ENCODE assay signal across 8 mouse cellular contexts in genomic region chr14:21498361-21498996, GRCm38 (mm10). TPM values are rescaled to one million over a fixed set of nuclear protein-coding genes. Genes with fewer than 3 reads are reported as not detected.
DNase-seq lines count a peak whose midpoint lies in the region; ATAC-seq and TF ChIP-seq lines count a peak whose summit lies in the region.

No protein-coding gene starts in this region.

- peak overlapping the region; percentile 76 for H3K4me3 ChIP-seq in lung, embryonic 14.5 days (ENCODE audit: low read depth, low read length)
- H3K4me3 ChIP-seq in forebrain, postnatal 0 days (ENCODE audit: low read depth, low read length), result peak overlapping the region; percentile 84
- H3K4me3 ChIP-seq in midbrain, embryonic 12.5 days, result peak overlapping the region; percentile 94

- WGBS in lung, embryonic 14.5 days, result 6% methylated on average over 7 of the region's 7 CpGs
- 2% methylated on average over 7 of the region's 7 CpGs for WGBS in forebrain, postnatal 0 days
- 3% methylated on average over 7 of the region's 7 CpGs for WGBS in midbrain, embryonic 12.5 days

- no peak for TF ChIP-seq CTCF in lung, embryonic 14.5 days (IDR thresholded peaks at IDR 0.05; ENCODE audit: low read depth)
- no peak; the same call in 1 of the 2 replicates for TF ChIP-seq CTCF in forebrain, postnatal 0 days (IDR thresholded peaks at IDR 0.05; ENCODE audit: low read depth)

- ATAC-seq in lung, embryonic 14.5 days (ENCODE audit: insufficient read depth), result no peak
- ATAC-seq in forebrain, postnatal 0 days, result no peak
- no peak for ATAC-seq in midbrain, embryonic 12.5 days (ENCODE audit: low FRiP score, low read depth)
- no peak for ATAC-seq in frontal cortex, adult (ENCODE audit: low TSS enrichment)

- peak overlapping the region; percentile 84 for H3K9ac ChIP-seq in lung, embryonic 14.5 days
- peak overlapping the region; percentile 99 for H3K9ac ChIP-seq in forebrain, postnatal 0 days
- peak overlapping the region; percentile 97 for H3K9ac ChIP-seq in midbrain, embryonic 12.5 days (replicated peaks)

- no peaks in the 10 kb centered on the region for H3K36me3 ChIP-seq in lung, embryonic 14.5 days (ENCODE audit: insufficient read depth)
- no peaks in the 10 kb centered on the region for H3K36me3 ChIP-seq in forebrain, postnatal 0 days (ENCODE audit: insufficient read depth)
- no peaks in the 10 kb centered on the region for H3K36me3 ChIP-seq in midbrain, embryonic 12.5 days

- H3K9me3 ChIP-seq in lung, embryonic 14.5 days (ENCODE audit: low read depth, low read length), result no peaks in the 10 kb centered on the region
- H3K9me3 ChIP-seq in forebrain, postnatal 0 days (ENCODE audit: low read length), result no peaks in the 10 kb centered on the region
- no peaks in the 10 kb centered on the region for H3K9me3 ChIP-seq in midbrain, embryonic 12.5 days

- DNase-seq in lung, embryonic 14.5 days, result no peak
- no peak for DNase-seq in lung, postnatal 14 days
- DNase-seq in cerebellum, adult 11-12 months, result peak; percentile 47
- peak; percentile 34 for DNase-seq in forebrain, postnatal 0 days
- no peak for DNase-seq in spleen, postnatal 14 days (ENCODE audit: low spot score in 2 of 2)
- DNase-seq in frontal cortex, postnatal 14 days (ENCODE audit: low spot score in 2 of 2), result no peak

- peak overlapping the region; percentile 84 for H3K4me2 ChIP-seq in lung, embryonic 14.5 days
- H3K4me2 ChIP-seq in forebrain, postnatal 0 days (ENCODE audit: low read depth), result peak overlapping the region; percentile 90
- H3K4me2 ChIP-seq in midbrain, embryonic 12.5 days (replicated peaks), result peak overlapping the region; percentile 80

- no peaks in the 10 kb centered on the region for H3K27me3 ChIP-seq in lung, embryonic 14.5 days (ENCODE audit: insufficient read depth, low read length)
- no peaks in the 10 kb centered on the region for H3K27me3 ChIP-seq in forebrain, postnatal 0 days (ENCODE audit: insufficient read depth, low read length)
- H3K27me3 ChIP-seq in midbrain, embryonic 12.5 days, result no peaks in the 10 kb centered on the region

- H3K27ac ChIP-seq in lung, embryonic 14.5 days (ENCODE audit: low read depth), result peak overlapping the region; percentile 96; the same call in 1 of the 2 replicates
- peak overlapping the region; percentile 99 for H3K27ac ChIP-seq in forebrain, postnatal 0 days (ENCODE audit: low read depth, low read length)
- H3K27ac ChIP-seq in midbrain, embryonic 12.5 days (replicated peaks), result peak overlapping the region; percentile 99

- H3K4me1 ChIP-seq in lung, embryonic 14.5 days (ENCODE audit: insufficient read depth), result 0 out of 2 replicates have a peak, but pooled peaks cover 5% of the 10 kb centered on the region
- H3K4me1 ChIP-seq in forebrain, postnatal 0 days (ENCODE audit: insufficient read depth), result peaks cover 10% of the 10 kb centered on the region; the same call in 1 of the 2 replicates
- H3K4me1 ChIP-seq in midbrain, embryonic 12.5 days, result peaks cover 32% of the 10 kb centered on the region

RNA-seq across cellular contexts. Expression of gene Kat6b, which starts 17.2 kb away (rescaled TPM):
- polyA plus RNA-seq in lung, embryonic 14.5 days (2014; fragmentation: Nextera tagmentation; extraction: Ambion mirVana), result 12.4 and 14.2 TPM in 2 replicates
- 29.9 and 35.8 TPM in 2 replicates for total RNA-seq in forebrain, postnatal 0 days (2014; rRNA removed)
- 10.0 and 16.9 TPM in 2 replicates for polyA plus RNA-seq in forebrain, postnatal 0 days (2015; fragmentation: Nextera tagmentation; extraction: Ambion mirVana)
- polyA plus RNA-seq in midbrain, embryonic 12.5 days (2016; fragmentation: Nextera tagmentation; extraction: Ambion mirVana), result 25.4 and 28.2 TPM in 2 replicates

Comparison
In these comparisons a context has a peak if more than half of its experiments do, and no peak if none do; other contexts are left out.
1. DNase-seq: peak in cerebellum, adult 11-12 months (single experiment) and forebrain, postnatal 0 days (single experiment); none in lung, embryonic 14.5 days (single experiment), lung, postnatal 14 days (single experiment), spleen, postnatal 14 days (0 of 2) and frontal cortex, postnatal 14 days (0 of 2).
2. Peak in every context shown above with its lines, with median percentiles within 50 percentile points of each other: H3K27ac ChIP-seq, H3K4me2 ChIP-seq, H3K4me3 ChIP-seq and H3K9ac ChIP-seq.